Mouse (Mus musculus) liver, adult 2 months (tissue): Measurements from ENCODE around the gene Aste1. TPM values are rescaled to one million over a fixed set of nuclear protein-coding genes. Genes with fewer than 3 reads are reported as not detected.

Experiments
- DNase-seq: peaks from one replicate; pipeline ENCODE4 v3.0.0-alpha.2; 2011; ENCODE audit warnings: low read depth, low spot score; ENCODE audit errors: extremely low read depth
- H3K27ac ChIP-seq: fragments of 200-500 bp; replicated peaks from 2 replicates; pipeline ENCODE4 v1.5.1; 2012; ENCODE audit warnings: low read depth, mild to moderate bottlenecking, control low read depth, inconsistent platforms, low read length; ENCODE audit not compliant: insufficient read depth
- H3K27me3 ChIP-seq: fragments of 200-500 bp; 2 replicates; pipeline ENCODE4 v1.6.1; 2012; ENCODE audit warnings: mild to moderate bottlenecking, moderate library complexity, low read length, inconsistent platforms; ENCODE audit not compliant: control insufficient read depth, insufficient read depth
- H3K36me3 ChIP-seq: fragments of 200-500 bp; 2 replicates; pipeline ENCODE4 v1.6.1; 2012; ENCODE audit warnings: low read length, inconsistent platforms; ENCODE audit not compliant: control insufficient read depth, insufficient read depth
- H3K4me1 ChIP-seq: fragments of 200-500 bp; 2 replicates; pipeline ENCODE4 v1.6.1; 2011; ENCODE audit warnings: low read length; ENCODE audit not compliant: control insufficient read depth, insufficient read depth
- H3K4me3 ChIP-seq: fragments of 200-500 bp; 2 replicates; pipeline ENCODE4 v1.5.1; 2011; ENCODE audit warnings: low read depth, mild to moderate bottlenecking, control low read depth, low read length, moderate library complexity; ENCODE audit not compliant: insufficient read depth
- H3K79me2 ChIP-seq: fragments of 200-500 bp; 2 replicates; pipeline ENCODE4 v1.6.1; 2012; ENCODE audit warnings: inconsistent platforms, mild to moderate bottlenecking, low read length, moderate library complexity; ENCODE audit not compliant: control insufficient read depth, insufficient read depth
- H3K9ac ChIP-seq: fragments of 200-500 bp; 2 replicates; pipeline ENCODE4 v1.6.1; 2012; ENCODE audit warnings: low read depth, mild to moderate bottlenecking, control low read depth, inconsistent platforms, low read length
- CTCF ChIP-seq: fragments of 200-500 bp; IDR thresholded peaks from 2 replicates; pipeline ENCODE4 v1.5.1; 2011; ENCODE audit warnings: low read depth, low read length, control low read depth
- POLR2A ChIP-seq: fragments of 200-500 bp; IDR thresholded peaks from 2 replicates; pipeline ENCODE4 v1.6.1; 2011; ENCODE audit warnings: low read length, control low read depth; ENCODE audit not compliant: insufficient read depth; ENCODE audit errors: extremely low read depth
- WGBS: fragments of 180-500 bp; shearing (Covaris S2); methylation state at CpG from one replicate; pipeline ENCODE4 v1.1.7; 2018; 5-methylcytosine and 5-hydroxymethylcytosine counted together
- polyA plus RNA-seq: library from polyadenylated mRNA; depleted of rRNA; stranded (reverse); fragments of >200 nt; gene quantifications from 2 replicates; pipeline ENCODE4 v1.2.3, GENCODE M21; 2012
- total RNA-seq: library from RNA; depleted of rRNA; stranded (reverse); fragments of >200 nt; gene quantifications from 2 replicates; pipeline ENCODE4 v1.2.3, GENCODE M21; 2014

The Aste1 gene
- total and polyA plus RNA-seq, 2 experiments, result 2.5 to 3.6 TPM

- Histone ChIP-seq H3K9ac (no peak overlapping the region), H3K4me3 (no peak overlapping the region), H3K4me1 (no peaks in the 10 kb centered on the region), H3K27me3 (no peaks in the 10 kb centered on the region), H3K79me2 (no peaks in the 10 kb centered on the region), H3K27ac (no peak overlapping the region), H3K36me3 (no peaks in the 10 kb centered on the region)
- TF ChIP-seq POLR2A (no peak), CTCF (no peak)
- WGBS, result 80% methylated on average over 8 of the region's 8 CpGs
- no peak for DNase-seq
Observed at GRCm38 (mm10) chr9:105379533-105380145, 15.6 kb upstream of the Aste1 start.

GRCm38 (mm10) chr9:105387403-105387802, 7.8 kb upstream of the Aste1 start:
- Histone ChIP-seq H3K9ac (no peak overlapping the region), H3K27me3 (no peaks in the 10 kb centered on the region), H3K36me3 (no peaks in the 10 kb centered on the region), H3K4me3 (no peak overlapping the region), H3K27ac (no peak overlapping the region), H3K79me2 (no peaks in the 10 kb centered on the region), H3K4me1 (no peaks in the 10 kb centered on the region)
- TF ChIP-seq CTCF, result no peak
- no peak for TF ChIP-seq POLR2A
- DNase-seq, result no peak
- 71% methylated on average over 5 of the region's 5 CpGs for WGBS

- peak; percentile 54 for TF ChIP-seq CTCF
- TF ChIP-seq POLR2A, result no peak
- WGBS, result 5% methylated on average over 4 of the region's 4 CpGs
- H3K27me3 ChIP-seq, result no peaks in the 10 kb centered on the region
Observed at GRCm38 (mm10) chr9:105389289-105389688, 5.9 kb upstream of the Aste1 start.

GRCm38 (mm10) chr9:105390616-105391015, 4.6 kb upstream of the Aste1 start:
- TF ChIP-seq POLR2A, result no peak
- Histone ChIP-seq H3K27ac (no peak overlapping the region), H3K27me3 (no peaks in the 10 kb centered on the region), H3K4me1 (no peaks in the 10 kb centered on the region), H3K36me3 (no peaks in the 10 kb centered on the region), H3K4me3 (no peak overlapping the region), H3K9ac (no peak overlapping the region), H3K79me2 (no peaks in the 10 kb centered on the region)
- 49% methylated on average over 5 of the region's 5 CpGs for WGBS
- no peak for DNase-seq

More at GRCm38 (mm10) chr9:105389289-105389688, 5.9 kb upstream of the Aste1 start:
- H3K4me1 ChIP-seq, result no peaks in the 10 kb centered on the region
- no peak overlapping the region for H3K9ac ChIP-seq
- H3K4me3 ChIP-seq, result no peak overlapping the region
- peak; percentile 23 for DNase-seq
- no peaks in the 10 kb centered on the region for H3K36me3 ChIP-seq
- no peaks in the 10 kb centered on the region for H3K79me2 ChIP-seq
- no peak overlapping the region for H3K27ac ChIP-seq

- Histone ChIP-seq H3K4me3 (peak overlapping the region; percentile 46), H3K79me2 (0 out of 2 replicates have a peak, but pooled peaks cover 6% of the 10 kb centered on the region), H3K4me1 (peaks cover 3% of the 10 kb centered on the region; the same call in 1 of the 2 replicates), H3K36me3 (peaks cover 14% of the 10 kb centered on the region), H3K9ac (0 out of 2 replicates have a peak overlapping the region, but pooled peaks have one; percentile 37), H3K27me3 (no peaks in the 10 kb centered on the region), H3K27ac (no peak overlapping the region)
- TF ChIP-seq CTCF (no peak), POLR2A (no peak)
- DNase-seq, result no peak
- 16% methylated on average over 11 of the region's 11 CpGs for WGBS
Observed at GRCm38 (mm10) chr9:105394720-105395119, 472 bp upstream of the Aste1 start.

GRCm38 (mm10) chr9:105408549-105408948, 13.4 kb downstream of the Aste1 start:
- TF ChIP-seq POLR2A (no peak), CTCF (no peak)
- Histone ChIP-seq H3K4me1 (no peaks in the 10 kb centered on the region), H3K27ac (no peak overlapping the region), H3K79me2 (no peaks in the 10 kb centered on the region), H3K36me3 (peaks cover 40% of the 10 kb centered on the region), H3K4me3 (no peak overlapping the region), H3K27me3 (no peaks in the 10 kb centered on the region), H3K9ac (no peak overlapping the region)
- WGBS, result 88% methylated on average over 6 of the region's 6 CpGs
- no peak for DNase-seq
